Mouse (Mus musculus): ENCODE data around the gene Optc.

DNA sequence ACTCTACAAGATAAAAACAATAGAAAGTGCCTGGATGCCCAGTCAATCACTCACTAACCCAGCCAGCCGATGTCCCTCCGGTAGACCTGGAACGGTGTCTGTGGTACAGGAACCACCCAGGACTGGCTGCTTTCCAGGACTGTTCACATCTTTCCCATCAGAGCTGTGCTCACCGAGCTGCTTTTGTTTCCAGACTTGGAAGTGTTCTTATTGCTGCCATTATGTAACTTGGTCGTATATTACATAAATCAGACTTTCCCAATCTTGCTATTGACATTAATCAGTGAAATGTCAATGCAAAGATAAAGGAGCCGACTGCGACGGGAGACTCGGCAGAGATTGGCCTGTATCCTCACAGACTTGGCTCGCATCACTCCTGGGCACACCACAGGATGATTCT is 36.6 kb downstream of the Optc start:
- TF ChIP-seq CTCF (IDR thresholded peaks at IDR 0.05; ENCODE audit: borderline replicate concordance, insufficient read depth, low read depth, low read length) (no peak), POLR2A (IDR thresholded peaks at IDR 0.05; ENCODE audit: borderline replicate concordance, insufficient read depth, low read length) (no peak)

Measured in cerebellum, adult 2 months (tissue).